Mouse (Mus musculus): ENCODE results near the gene 1700007K13Rik. TPM values are rescaled to one million over a fixed set of nuclear protein-coding genes. Genes with fewer than 3 reads are reported as not detected.

Gene 1700007K13Rik
- polyA plus RNA-seq, 1 experiment from 2014 or later: 0.72 TPM

DNA sequence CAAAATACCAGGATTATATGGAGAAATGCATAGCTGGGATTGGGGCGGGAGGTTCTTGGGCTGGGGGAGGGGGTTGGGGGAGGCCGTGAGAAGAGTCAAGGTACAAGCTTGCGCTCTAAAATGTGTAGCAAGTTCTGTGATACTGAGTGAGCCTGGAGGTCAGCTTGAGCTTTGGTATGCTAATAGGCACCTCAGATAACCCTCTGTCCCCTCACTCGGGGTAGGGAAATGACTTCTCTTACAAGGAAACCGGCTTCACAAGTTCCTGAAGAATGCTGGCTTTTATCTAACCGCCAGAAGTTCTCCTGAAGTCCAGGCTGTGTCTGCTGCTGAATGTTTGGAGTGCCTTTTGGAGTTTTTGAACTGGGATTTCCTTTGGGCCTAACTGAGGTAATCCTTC is 35.3 kb downstream of the 1700007K13Rik start:
- Histone ChIP-seq H3K27ac (no peak overlapping the region), H3K4me3 (no peak overlapping the region), H3K9me3 (no peaks in the 10 kb centered on the region; the same call in 1 of the 2 replicates), H3K27me3 (ENCODE audit: insufficient read depth, poor library complexity, severe bottlenecking) (no peaks in the 10 kb centered on the region), H3K36me3 (no peaks in the 10 kb centered on the region), H3K4me1 (peaks cover 11% of the 10 kb centered on the region; the same call in 1 of the 2 replicates)
- DNase-seq (ENCODE audit: low spot score): no peak
- WGBS: 30% methylated on average over 6 of the region's 6 CpGs

DNA sequence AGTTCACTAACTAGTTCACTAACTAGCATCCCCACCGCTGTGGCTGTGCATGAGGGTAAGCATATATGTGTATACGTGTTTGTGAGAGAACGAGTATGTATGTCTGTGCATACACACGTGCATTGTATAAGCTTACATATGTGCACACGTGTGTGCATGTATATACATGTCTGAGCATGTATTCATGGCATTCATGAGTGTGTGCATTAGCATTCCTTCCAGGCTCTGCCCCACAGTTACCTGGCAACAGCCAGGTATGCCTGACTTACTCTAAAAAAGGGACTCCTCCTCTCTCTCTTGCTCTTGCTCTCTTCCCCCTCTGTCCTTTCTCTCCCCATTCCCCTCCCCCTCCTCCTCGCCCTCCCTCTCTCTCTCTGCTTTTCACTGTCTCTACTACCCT is 38.9 kb downstream of the 1700007K13Rik start:
- Histone ChIP-seq H3K36me3 (no peaks in the 10 kb centered on the region), H3K9me3 (no peaks in the 10 kb centered on the region; the same call in 1 of the 2 replicates), H3K4me3 (no peak overlapping the region), H3K4me1 (0 out of 2 replicates have a peak, but pooled peaks cover 8% of the 10 kb centered on the region), H3K27ac (no peak overlapping the region), H3K27me3 (ENCODE audit: insufficient read depth, poor library complexity, severe bottlenecking) (no peaks in the 10 kb centered on the region)
- WGBS: 81% methylated on average over 6 of the region's 6 CpGs
- DNase-seq (ENCODE audit: low spot score): no peak

DNA sequence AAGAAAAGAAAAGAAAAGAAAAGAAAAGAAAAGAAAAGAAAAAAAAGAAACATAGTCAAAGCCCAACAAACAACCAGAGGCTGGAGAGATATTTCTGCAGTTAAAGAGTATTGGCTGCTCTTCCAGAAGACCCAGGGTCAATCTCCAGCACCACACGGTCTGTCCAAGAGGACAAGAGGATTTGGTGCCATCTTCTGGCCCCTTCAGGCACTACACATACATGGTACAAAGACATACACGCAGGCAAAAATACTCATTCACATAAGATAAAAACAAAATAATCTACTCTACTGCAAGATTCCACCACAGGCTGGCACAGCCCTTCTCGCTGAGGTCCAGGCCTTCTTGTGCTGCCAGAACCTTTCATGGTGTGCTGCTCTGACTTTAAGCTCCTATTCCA is 43.0 kb downstream of the 1700007K13Rik start:
- H3K4me3 ChIP-seq: no peak overlapping the region
- H3K27ac ChIP-seq: no peak overlapping the region
- no peak for DNase-seq (ENCODE audit: low spot score)
- H3K36me3 ChIP-seq: no peaks in the 10 kb centered on the region
- no peaks in the 10 kb centered on the region for H3K9me3 ChIP-seq
- H3K4me1 ChIP-seq: 0 out of 2 replicates have a peak, but pooled peaks cover 2% of the 10 kb centered on the region
- 40% methylated on average over 3 of the region's 3 CpGs for WGBS
- H3K27me3 ChIP-seq (ENCODE audit: insufficient read depth, poor library complexity, severe bottlenecking): no peaks in the 10 kb centered on the region

DNA sequence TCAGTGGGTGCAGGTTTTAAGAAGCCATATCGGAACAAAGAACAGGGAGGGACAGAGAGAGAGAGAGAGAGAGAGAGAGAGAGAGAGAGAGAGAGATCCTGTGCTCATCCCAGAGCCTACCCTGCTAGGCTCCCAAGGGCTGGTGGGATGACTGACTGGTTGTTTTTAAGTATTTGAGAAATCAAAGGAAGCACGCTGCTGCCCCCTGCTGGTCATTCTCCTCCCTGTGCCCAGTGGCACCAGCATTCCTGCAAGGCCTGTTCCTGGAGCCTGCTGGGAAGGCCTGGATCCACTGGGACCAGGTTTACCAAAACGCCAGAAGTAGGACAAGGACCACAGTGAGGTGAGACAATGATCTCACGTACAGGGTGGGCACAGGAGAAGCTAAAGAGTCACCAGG is 46.2 kb downstream of the 1700007K13Rik start:
- Histone ChIP-seq H3K4me3 (no peak overlapping the region), H3K9me3 (no peaks in the 10 kb centered on the region), H3K4me1 (peaks cover 15% of the 10 kb centered on the region), H3K27me3 (ENCODE audit: insufficient read depth, poor library complexity, severe bottlenecking) (peaks cover 4% of the 10 kb centered on the region; the same call in 1 of the 2 replicates), H3K27ac (no peak overlapping the region), H3K36me3 (no peaks in the 10 kb centered on the region)
- WGBS: 14% methylated on average over 4 of the region's 4 CpGs
- peak; percentile 91 for DNase-seq (ENCODE audit: low spot score)

DNA sequence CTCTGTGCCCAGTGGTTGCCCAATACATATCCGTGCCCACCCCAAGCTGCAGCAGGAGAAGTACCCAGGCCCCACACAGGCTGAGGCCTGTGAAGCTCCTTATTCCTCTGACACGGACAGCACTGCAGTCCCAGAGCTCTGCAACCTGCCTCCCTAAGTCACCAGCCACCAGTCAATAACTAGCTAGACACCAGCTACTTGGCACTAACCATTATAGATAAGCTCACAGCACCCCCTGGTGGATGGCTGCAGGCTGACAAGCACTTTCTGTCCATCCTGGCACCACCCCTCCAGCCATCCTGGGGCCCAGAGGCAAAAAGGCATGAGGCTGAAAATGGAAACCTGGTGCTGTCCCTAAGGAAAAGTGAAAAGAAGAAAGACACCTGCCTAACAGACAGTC is 48.1 kb downstream of the 1700007K13Rik start:
- Histone ChIP-seq H3K4me3 (no peak overlapping the region), H3K36me3 (no peaks in the 10 kb centered on the region), H3K27ac (no peak overlapping the region), H3K27me3 (ENCODE audit: insufficient read depth, poor library complexity, severe bottlenecking) (peaks cover 14% of the 10 kb centered on the region; the same call in 1 of the 2 replicates), H3K9me3 (no peaks in the 10 kb centered on the region), H3K4me1 (peaks cover 15% of the 10 kb centered on the region)
- DNase-seq (ENCODE audit: low spot score): peak; percentile 91
- 41% methylated on average over 2 of the region's 2 CpGs for WGBS

DNA sequence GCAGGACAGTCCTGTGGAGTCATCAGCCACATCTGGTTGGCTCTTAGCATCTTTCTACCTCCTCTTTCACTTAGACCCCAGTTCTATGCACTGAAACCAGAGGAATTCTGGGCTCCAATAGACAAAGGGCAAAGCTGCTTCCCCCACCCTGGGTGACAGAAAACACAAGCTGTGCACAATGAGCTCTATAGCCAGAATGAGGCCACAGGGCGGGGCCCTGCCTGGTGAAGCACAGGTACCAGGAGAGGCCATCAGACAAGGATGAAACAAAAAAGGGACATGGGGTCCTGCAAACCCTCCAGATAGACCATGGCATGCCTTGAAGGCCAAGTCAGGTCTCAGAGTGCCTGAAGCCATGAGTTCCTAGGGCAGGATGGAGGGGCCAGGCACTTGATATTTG is 49.6 kb downstream of the 1700007K13Rik start:
- Histone ChIP-seq H3K9me3 (no peaks in the 10 kb centered on the region), H3K36me3 (no peaks in the 10 kb centered on the region), H3K4me3 (no peak overlapping the region), H3K4me1 (peaks cover 15% of the 10 kb centered on the region), H3K27me3 (ENCODE audit: insufficient read depth, poor library complexity, severe bottlenecking) (peaks cover 21% of the 10 kb centered on the region; the same call in 1 of the 2 replicates), H3K27ac (no peak overlapping the region)
- 93% methylated on average over 1 of the region's 1 CpGs for WGBS
- no peak for DNase-seq (ENCODE audit: low spot score)

DNA sequence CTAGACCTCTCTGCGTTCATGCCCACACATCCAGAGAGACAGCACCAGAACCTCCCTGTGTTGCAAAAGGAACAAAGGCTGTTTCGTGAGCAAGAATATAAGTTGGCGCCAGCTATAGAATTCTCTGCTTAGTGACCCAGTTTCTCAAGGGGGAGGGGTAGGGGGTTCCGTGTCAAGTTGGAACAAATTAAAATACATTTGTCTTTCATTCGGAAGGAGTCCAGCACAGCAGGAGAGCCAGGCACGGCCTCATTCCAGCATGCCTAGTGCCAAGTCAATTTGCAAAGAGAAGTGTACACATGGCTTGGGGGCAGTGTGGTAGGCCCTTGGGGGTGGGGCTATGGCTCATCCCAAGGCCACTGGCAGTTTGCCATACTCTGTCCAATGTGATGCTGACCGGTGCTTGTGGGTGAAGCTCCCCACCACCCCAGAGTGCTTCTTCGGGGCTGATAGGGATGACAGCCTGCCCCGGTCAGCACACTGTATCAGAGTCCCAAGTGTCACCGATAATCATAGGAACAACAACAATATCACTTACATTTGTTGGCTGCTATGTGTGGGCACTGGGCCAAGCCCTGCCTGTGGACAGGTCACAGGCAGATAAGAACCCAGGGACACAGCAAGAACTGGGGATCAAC is 50.6 kb downstream of the 1700007K13Rik start:
- H3K27me3 ChIP-seq (ENCODE audit: insufficient read depth, poor library complexity, severe bottlenecking): peaks cover 21% of the 10 kb centered on the region; the same call in 1 of the 2 replicates
- H3K4me1 ChIP-seq: peaks cover 15% of the 10 kb centered on the region
- H3K4me3 ChIP-seq: no peak overlapping the region
- H3K9me3 ChIP-seq: no peaks in the 10 kb centered on the region
- 60% methylated on average over 10 of the region's 10 CpGs for WGBS
- DNase-seq (ENCODE audit: low spot score): no peak
- no peaks in the 10 kb centered on the region for H3K36me3 ChIP-seq
- H3K27ac ChIP-seq: no peak overlapping the region; the same call in 1 of the 2 replicates

DNA sequence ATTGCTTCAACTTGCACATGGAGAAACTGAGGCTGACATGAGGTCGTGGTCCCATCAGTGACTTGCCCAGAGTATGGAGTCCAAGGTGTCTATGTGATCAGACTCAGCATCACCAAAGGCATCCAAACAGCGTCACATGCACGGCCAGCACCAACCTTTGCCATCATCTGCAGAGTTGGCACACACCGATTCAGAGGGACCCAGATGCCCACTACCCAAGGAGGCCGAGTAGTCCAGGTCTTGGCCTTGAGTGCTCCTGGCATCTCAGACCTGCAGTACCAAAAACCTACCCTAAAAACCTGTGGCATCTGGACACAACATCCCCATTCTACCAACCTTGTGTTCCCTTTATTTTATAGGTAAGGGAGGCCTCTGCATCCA is 51.4 kb downstream of the 1700007K13Rik start:
- Histone ChIP-seq H3K27me3 (ENCODE audit: insufficient read depth, poor library complexity, severe bottlenecking) (peaks cover 21% of the 10 kb centered on the region; the same call in 1 of the 2 replicates), H3K4me3 (no peak overlapping the region), H3K36me3 (no peaks in the 10 kb centered on the region), H3K9me3 (no peaks in the 10 kb centered on the region), H3K4me1 (peaks cover 15% of the 10 kb centered on the region), H3K27ac (no peak overlapping the region)
- no peak for DNase-seq (ENCODE audit: low spot score)
- 83% methylated on average over 5 of the region's 5 CpGs for WGBS

DNA sequence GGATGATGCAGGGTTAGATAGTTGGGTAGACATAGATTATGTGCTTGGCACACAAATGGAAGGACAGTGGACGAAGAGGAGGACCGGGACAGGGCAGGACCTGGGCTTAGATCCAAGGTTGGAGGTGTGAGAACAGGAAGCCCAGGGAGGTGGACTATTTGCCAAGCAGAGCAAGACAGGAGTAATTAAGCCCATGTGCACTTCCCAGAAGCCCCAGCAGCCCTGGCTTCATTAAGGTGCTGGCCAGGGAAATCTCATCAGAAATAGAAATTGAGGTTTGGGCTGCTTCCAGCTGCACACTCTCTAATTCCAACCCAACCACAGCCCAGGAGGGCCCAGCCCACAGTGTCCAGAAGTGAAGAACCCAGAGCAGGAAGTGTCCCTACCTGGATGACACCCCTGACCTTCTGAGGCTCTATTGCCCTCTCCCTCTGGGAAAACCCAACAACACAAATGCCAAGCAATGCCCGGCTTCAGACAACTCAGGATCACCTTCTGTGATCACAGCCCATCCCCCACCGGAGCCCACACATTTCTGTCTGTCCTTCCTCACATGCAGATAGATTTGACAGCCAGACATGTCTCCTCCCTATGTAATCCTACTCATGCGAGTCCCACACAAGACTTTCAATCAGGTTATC is 51.9 kb downstream of the 1700007K13Rik start:
- DNase-seq (ENCODE audit: low spot score): no peak
- 75% methylated on average over 5 of the region's 5 CpGs for WGBS
- H3K27me3 ChIP-seq (ENCODE audit: insufficient read depth, poor library complexity, severe bottlenecking): peaks cover 21% of the 10 kb centered on the region; the same call in 1 of the 2 replicates
- no peaks in the 10 kb centered on the region for H3K36me3 ChIP-seq
- no peaks in the 10 kb centered on the region for H3K9me3 ChIP-seq
- H3K4me1 ChIP-seq: peaks cover 20% of the 10 kb centered on the region
- H3K27ac ChIP-seq: no peak overlapping the region
- H3K4me3 ChIP-seq: no peak overlapping the region

DNA sequence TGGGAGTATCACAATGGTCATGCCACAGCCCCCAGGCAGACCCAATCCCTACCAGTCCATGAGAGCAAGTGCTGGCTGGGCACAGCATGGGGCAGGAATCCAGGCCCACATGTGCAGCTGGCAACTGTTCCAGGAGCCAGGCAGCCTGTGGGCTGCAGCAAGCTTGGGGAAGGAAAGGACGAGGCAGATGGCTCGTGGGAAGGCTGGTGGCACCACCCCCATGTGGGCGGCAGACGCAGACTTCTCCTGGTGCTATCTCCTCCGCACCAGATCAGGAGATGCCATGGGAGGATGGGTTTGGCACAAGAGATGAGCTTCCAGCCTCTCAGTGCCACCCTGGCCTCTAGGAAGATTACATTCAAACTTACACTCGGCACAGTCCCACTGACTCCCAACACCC is 53.2 kb downstream of the 1700007K13Rik start:
- peaks cover 21% of the 10 kb centered on the region; the same call in 1 of the 2 replicates for H3K27me3 ChIP-seq (ENCODE audit: insufficient read depth, poor library complexity, severe bottlenecking)
- no peak for DNase-seq (ENCODE audit: low spot score)
- H3K9me3 ChIP-seq: no peaks in the 10 kb centered on the region
- no peaks in the 10 kb centered on the region for H3K36me3 ChIP-seq
- no peak overlapping the region for H3K4me3 ChIP-seq
- H3K27ac ChIP-seq: no peak overlapping the region
- 67% methylated on average over 6 of the region's 6 CpGs for WGBS
- peaks cover 29% of the 10 kb centered on the region for H3K4me1 ChIP-seq

Other genes starting within 250 kb of the 1700007K13Rik start
- gene Ppp1r26, start 19.5 kb downstream of the 1700007K13Rik start, polyA plus RNA-seq (2016; fragmentation: Nextera tagmentation; extraction: Ambion mirVana): 3.6 and 3.7 TPM in 2 replicates
- 60.7 and 67.7 TPM in 2 replicates for gene Mrps2, start 1.7 kb upstream of the 1700007K13Rik start, polyA plus RNA-seq (2016; fragmentation: Nextera tagmentation; extraction: Ambion mirVana)
- gene Gbgt1, start 30.6 kb upstream of the 1700007K13Rik start, polyA plus RNA-seq (2016; fragmentation: Nextera tagmentation; extraction: Ambion mirVana): 0.13 TPM in 1 of 2 replicates, not detected in the other
- not detected in 2 replicates for gene Gm10134, start 39.8 kb upstream of the 1700007K13Rik start, polyA plus RNA-seq (2016; fragmentation: Nextera tagmentation; extraction: Ambion mirVana)
- gene Ralgds, start 46.8 kb upstream of the 1700007K13Rik start, polyA plus RNA-seq (2016; fragmentation: Nextera tagmentation; extraction: Ambion mirVana): 11.6 and 20.5 TPM in 2 replicates
- gene Cel, start 97.1 kb upstream of the 1700007K13Rik start, polyA plus RNA-seq (2016; fragmentation: Nextera tagmentation; extraction: Ambion mirVana): not detected in 2 replicates
- gene Gtf3c5, start 117.4 kb upstream of the 1700007K13Rik start, polyA plus RNA-seq (2016; fragmentation: Nextera tagmentation; extraction: Ambion mirVana): 37.0 and 45.2 TPM in 2 replicates
- 11.0 and 12.2 TPM in 2 replicates for gene Gfi1b, start 155.7 kb upstream of the 1700007K13Rik start, polyA plus RNA-seq (2016; fragmentation: Nextera tagmentation; extraction: Ambion mirVana)
- 17.8 and 23.8 TPM in 2 replicates for gene Tsc1, start 174.9 kb upstream of the 1700007K13Rik start, polyA plus RNA-seq (2016; fragmentation: Nextera tagmentation; extraction: Ambion mirVana)
- gene Spaca9, start 233.4 kb upstream of the 1700007K13Rik start, polyA plus RNA-seq (2016; fragmentation: Nextera tagmentation; extraction: Ambion mirVana): 3.2 and 4.7 TPM in 2 replicates
- 0.55 and 1.1 TPM in 2 replicates for gene Ak8, start 233.8 kb upstream of the 1700007K13Rik start, polyA plus RNA-seq (2016; fragmentation: Nextera tagmentation; extraction: Ambion mirVana)

All from heart, embryonic 10.5 days (tissue).